Mouse (Mus musculus) T-helper 1 cell (primary cell): ENCODE measurements at regions not wholly inside any gene's neighbourhood (a gene's known extent, or its start where the extent isn't known, plus 50 kb on each side); places are given as distances from the start of the nearest gene placed in this dataset.

Source experiments
- in situ Hi-C: fragments of 300-600 bp; cut with MboI, MseI; formaldehyde crosslinking; loops from one replicate; pipeline ENCODE4 v1.15.1; 2025; ENCODE audit warnings: high pct_unique_total_duplicates

DNA sequence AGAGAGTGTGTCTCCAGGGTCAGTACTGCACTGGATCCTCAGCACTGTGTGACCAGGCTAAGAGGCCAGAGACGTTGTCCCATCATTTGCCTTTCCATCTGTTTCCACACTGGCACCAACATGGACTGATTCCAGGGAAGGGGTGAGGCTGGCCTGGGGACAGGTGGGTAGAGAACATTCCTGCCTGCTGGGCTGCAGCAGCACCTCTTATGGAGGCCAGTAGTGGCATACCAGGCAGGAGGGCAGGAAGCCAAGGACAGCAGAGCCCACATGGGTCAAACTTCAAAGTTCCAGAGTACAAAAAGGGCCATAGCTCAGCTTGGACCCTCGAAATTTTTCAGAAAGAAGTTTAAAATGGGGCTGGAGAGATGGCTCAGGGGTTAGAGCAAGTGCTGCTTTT, 115.4 kb upstream of the Ercc6l2 start:
- in situ Hi-C loops, result loop anchor here (5.0 kb wide), 1 partner anchor 338 kb away; no protein-coding TSS in a partner anchor

GRCm38 (mm10) chr13:63700747-63701146, 114.3 kb upstream of the Ercc6l2 start:
- in situ Hi-C loops, result loop anchor here (5.0 kb wide), 1 partner anchor 337 kb away; no protein-coding TSS in a partner anchor

DNA sequence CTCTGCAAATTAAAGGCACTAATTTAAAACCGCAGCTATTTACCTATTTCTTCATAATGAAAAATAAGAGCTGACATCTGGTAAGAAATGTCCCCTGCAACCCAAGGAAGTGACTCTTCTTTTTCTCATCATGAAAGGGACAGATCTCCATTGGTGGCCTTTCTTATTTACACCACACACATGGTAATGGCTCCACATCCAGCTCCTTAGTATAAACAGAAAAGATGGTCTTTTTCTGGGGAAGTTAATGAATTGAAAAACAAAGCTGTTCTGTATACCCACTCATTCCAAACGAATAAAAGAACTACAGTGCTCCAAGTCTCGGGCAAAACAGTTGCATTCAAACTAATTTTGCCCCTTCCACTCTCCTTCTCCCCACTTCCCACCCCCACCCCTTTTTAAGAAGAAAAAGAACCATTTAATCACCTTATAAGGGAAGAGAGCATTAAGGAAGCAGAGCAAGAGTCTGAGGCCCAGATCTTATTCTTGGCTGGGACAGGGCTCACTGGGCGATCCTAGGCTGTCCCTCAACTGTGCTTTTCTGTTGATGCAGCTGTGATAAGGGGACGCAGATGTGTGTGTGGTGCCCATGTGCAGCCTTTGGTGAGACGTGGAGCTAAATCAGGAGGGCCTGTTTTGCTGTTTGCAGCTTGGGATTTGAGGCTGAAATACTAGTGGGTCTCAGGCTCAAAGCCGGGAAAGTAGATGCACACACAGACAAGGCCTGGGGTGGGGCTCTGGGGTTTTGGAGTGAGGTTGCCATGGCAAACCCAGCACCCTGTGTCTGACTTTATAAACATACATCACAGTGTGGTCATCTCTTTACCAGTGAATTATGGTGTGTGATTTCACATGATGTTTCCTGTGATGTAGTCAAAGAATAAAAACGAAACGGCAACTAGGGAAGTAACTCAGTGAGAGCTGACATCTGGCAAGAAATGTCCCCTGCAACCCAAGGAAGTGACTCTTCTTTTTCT, 113.6 kb upstream of the Ercc6l2 start:
- in situ Hi-C loops, result loop anchor here (5.0 kb wide), 1 partner anchor 336 kb away; no protein-coding TSS in a partner anchor

- in situ Hi-C loops, result no loop called here
These were observed 106.5 kb upstream of the Ercc6l2 start for GRCm38 (mm10) chr13:63708567-63708966.

- in situ Hi-C loops, result no loop called here
These were observed 101.9 kb upstream of the Ercc6l2 start for GRCm38 (mm10) chr13:63713137-63713536.

GRCm38 (mm10) chr13:63716498-63716897, 98.5 kb upstream of the Ercc6l2 start:
- in situ Hi-C loops, result no loop called here

GRCm38 (mm10) chr13:63717249-63717648, 97.8 kb upstream of the Ercc6l2 start:
- in situ Hi-C loops, result no loop called here

GRCm38 (mm10) chr13:63718782-63719181, 96.3 kb upstream of the Ercc6l2 start:
- in situ Hi-C loops, result no loop called here

DNA sequence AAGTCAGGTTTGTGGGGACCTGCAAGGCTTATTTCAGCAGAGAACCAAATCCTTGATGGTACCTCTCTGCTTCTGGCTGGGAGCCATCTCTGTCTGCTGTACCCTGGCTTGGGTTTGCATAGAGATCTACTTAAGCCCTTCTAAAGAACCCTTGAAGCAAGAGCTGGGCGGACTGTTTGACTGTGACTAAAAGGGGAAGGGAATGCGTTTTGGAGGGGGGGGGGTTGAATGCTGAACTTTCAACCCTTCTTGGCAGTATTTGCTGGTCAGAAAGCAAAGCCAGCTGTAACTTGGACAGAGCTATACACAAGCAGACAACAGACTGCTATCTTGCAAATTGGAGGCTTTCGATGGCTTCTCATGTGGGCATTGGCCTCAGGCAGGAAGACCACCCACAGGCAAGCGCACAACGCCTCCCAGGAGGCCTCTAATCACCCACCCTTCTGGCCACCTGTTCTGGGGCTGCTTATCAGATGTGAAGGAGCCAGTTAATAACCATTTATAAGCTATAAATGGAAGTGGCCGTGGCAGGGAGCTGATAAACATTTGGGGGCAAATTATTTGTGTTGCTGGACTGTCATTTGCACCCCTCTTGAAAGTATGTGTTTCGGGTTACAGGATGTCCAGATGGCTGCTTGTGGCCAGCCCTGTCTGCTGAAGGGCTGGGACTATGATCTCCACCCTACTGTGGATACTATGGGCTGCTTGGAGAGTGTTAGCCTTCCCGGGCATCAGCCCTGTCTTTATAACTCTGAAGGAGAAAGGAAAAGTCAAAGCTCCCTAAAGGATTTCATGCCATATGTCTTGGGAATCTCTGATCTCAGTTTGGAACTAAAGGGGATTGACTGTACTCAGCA, 95.5 kb upstream of the Ercc6l2 start:
- in situ Hi-C loops, result no loop called here

DNA sequence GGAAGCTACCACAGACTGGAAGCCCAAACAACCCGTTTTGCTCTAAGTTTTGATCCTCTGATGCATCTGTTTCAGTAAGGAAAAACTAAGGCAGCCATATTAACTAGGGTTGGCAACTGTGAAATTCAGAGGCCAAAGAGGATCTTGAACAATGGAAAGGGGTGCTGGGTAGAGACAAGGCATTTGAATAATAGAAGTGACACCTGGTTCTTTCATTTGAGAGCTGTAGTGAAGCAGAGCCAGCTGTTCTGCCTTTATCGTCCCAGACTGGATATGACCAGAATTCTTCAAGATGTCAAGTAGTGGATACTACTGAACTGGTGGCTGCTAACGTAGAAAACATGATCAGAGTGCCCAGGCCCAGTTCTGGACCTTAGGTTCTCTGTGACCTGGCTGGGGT, 94.4 kb upstream of the Ercc6l2 start:
- in situ Hi-C loops, result no loop called here

GRCm38 (mm10) chr13:63721011-63721625, 93.9 kb upstream of the Ercc6l2 start:
- in situ Hi-C loops, result no loop called here

DNA sequence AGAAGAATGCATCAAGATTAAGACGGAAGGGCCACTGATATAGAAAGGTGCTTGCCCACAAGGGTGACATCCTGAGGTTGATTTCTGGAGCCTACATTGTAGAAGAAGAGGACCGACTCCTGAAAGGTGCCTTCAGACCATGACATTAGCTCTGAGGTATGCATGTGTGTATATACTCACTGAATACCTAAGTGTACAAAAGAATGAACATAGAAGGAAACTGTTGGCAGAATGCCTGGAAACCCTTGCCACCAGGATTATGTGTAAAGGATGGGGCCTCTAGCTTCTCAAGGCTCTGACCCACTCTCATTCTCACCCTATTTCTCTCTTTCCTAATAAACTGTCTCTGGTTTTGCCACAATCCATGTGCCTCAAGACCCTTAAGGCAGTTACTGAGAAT, 90.7 kb upstream of the Ercc6l2 start:
- in situ Hi-C loops, result no loop called here

DNA sequence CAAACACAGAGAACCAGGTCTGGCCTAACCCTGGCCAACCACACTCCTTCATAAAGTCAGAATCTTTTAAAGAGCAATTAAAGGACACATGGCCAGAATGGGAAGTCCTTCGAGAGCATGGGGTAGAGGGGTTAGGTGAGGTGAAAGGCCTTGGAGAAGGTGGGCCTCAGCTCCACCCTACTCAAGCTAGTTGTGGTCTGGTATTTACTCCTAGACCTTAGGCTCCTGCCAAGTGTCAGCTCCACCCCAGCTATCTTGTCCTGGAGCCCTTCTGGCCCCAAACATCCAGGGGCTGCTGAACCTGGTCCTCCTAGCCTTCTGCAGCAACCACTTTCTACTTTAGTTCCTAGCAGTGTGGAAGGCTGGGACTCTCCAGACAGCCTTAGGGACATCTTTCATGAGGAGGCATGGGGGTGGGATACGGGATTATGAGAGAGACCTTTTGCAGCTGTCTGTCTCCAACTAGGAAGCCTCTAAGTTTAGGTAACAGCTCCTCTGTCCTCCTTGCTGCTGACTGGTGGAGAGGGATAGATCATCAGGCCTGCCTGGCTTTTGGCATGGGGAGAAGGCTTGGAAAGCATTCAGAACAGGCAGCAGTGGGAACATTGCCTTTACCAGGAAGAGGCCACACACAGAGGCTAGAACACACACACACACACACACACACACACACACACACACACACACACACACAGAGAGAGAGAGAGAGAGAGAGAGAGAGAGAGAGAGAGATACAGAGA, 90.0 kb upstream of the Ercc6l2 start:
- in situ Hi-C loops, result no loop called here

DNA sequence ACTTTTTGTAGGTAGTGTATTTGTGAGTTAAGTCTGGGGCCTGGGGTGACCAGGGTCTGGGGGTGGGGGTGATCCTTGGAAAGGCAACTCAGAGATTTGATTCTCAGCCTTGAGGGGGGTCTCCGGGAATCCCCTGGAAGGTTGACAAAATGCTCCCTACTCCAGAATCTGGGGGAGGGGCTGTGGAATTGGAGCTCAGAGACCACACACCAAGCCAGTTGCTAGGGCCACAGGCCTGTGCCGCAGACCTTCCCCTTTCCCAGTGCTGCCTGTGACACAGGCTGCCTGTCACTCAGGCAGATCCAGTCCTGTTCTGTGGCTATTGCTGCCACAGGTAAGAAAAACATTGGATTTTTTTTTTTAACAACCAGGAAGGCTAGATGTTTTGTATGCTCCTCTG, 89.0 kb upstream of the Ercc6l2 start:
- in situ Hi-C loops, result no loop called here

- in situ Hi-C loops, result no loop called here
These were observed 88.5 kb upstream of the Ercc6l2 start for GRCm38 (mm10) chr13:63726509-63726908.

GRCm38 (mm10) chr13:63735739-63736138, 79.3 kb upstream of the Ercc6l2 start:
- in situ Hi-C loops, result no loop called here

DNA sequence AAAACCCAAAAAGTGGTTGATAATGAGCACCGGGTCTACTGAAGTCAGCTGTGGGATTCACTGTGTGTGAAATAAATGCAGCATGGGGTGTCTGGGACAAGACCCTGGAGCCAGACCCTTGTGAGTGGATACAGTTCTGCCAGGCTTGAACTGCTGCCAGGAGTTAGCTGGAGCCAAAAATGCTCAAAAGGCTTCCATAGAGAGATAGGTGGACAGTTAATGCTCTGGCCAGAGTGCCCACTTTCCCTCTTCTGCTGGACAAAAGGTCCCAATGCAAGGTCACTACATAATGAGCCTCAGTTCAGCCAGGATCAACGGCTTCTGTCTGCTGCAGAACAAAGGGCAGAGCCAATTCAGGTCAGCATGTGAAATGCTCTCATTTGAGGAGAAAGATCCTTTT, 73.2 kb upstream of the Ercc6l2 start:
- in situ Hi-C loops, result no loop called here

GRCm38 (mm10) chr13:63748788-63749187, 66.3 kb upstream of the Ercc6l2 start:
- in situ Hi-C loops, result no loop called here

GRCm38 (mm10) chr13:63749997-63750396, 65.0 kb upstream of the Ercc6l2 start:
- in situ Hi-C loops, result no loop called here

- in situ Hi-C loops, result no loop called here
These were observed 63.8 kb upstream of the Ercc6l2 start for GRCm38 (mm10) chr13:63751196-63751595.

GRCm38 (mm10) chr13:63757061-63757460, 58.0 kb upstream of the Ercc6l2 start:
- in situ Hi-C loops, result no loop called here
